Mouse (Mus musculus) frontal cortex, adult 2 months (tissue): Measurements from ENCODE around the gene Mrtfb. TPM values are rescaled to one million over a fixed set of nuclear protein-coding genes. Genes with fewer than 3 reads are reported as not detected.

Experiments used
- DNase-seq, 2 experiments: peaks; one replicate each; pipeline ENCODE4 v3.0.0; 2022; ENCODE audit warnings: low spot score in 1 of 2; ENCODE audit errors: extremely low spot score in 1 of 2
- polyA plus RNA-seq: library from polyadenylated mRNA; depleted of rRNA; stranded (reverse); fragments of >200 nt; gene quantifications from 2 replicates; pipeline ENCODE4 v1.2.3, GENCODE M21; 2012; rRNA removed

Gene Mrtfb
- polyA plus RNA-seq = 61.6 and 67.3 TPM in 2 replicates

DNA sequence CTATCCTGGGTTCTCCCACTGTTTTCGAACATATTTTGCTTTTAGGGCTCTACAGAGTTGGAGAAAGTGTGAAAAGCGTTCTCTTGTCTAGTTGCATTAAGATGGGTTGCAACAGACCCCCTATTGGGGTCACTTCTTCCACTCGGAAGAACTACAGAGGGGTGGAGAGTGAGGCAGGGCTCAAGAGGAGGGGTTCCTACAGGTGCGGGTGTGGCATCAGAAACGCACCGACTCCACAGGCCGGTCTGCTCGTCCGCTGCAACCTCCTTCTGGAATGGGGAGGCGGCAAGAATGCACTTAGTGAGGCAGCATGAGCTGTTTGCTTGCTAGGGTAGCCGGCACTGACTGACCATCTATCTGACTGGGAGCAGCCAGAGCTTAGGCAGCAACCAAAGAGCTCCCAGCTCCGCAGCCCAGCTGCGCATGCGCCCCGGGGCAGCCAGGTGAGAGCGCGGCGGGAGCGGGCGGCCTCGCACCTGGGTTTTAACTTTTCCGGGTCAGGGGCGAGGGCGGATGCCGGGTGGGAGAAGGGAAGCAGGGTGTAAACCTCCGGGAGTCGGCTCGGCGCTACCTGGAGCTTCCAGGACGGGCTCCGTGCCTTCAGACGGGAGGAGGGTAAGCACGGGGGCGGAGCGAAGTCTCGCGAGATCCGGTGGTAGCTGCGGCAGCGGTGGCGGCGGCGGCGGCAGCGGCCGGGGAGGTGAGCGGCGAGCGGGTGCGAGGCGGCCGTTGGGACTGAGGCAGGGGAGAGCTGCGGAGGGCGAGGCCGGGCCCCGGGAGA, at the start of gene Mrtfb:
TSS of gene Mrtfb (plus strand) at position 627 of the 781 bp plus-strand sequence.
- peak; percentile 45 to 89 for DNase-seq

DNA sequence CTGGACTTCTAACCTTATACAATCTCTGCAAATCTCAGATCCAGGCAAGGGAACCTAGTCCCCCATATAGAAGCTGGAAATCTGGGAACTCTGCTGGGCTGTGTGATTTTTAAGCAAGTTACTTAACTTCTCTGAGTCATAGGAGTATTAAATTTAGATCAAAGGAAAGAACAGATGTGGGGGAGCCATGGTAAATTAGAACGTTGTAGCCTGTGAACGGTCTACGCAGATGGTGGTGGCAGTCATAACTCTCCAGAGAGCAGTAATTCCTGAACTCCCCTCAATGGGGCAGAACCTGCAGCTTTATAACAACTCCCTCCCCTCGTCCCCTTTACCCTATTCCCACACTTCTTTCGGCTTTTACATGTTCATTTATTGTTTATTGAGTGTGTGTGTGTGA, 48.6 kb upstream of the Mrtfb start:
- DNase-seq = peak; percentile 72 to 80

DNA sequence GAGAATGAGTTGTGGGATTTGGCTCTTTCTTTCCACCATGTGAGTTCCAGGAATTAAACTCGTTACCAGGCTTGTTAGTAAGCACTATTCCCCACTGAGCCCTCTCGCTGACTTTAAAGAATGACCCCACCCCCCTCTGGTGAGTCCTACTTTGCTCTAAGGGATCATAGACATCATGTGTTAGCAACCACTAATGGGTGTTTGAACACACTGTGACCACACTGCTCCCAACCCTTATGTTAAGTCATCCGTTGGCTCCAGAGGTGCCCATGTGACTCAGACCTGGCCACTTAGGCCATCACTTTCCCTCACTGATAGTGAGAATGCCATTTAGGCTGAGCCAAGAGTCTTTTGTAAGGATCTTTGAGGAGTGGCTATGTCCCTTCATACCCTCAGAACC, 48.2 kb upstream of the Mrtfb start:
- DNase-seq = no peak

DNA sequence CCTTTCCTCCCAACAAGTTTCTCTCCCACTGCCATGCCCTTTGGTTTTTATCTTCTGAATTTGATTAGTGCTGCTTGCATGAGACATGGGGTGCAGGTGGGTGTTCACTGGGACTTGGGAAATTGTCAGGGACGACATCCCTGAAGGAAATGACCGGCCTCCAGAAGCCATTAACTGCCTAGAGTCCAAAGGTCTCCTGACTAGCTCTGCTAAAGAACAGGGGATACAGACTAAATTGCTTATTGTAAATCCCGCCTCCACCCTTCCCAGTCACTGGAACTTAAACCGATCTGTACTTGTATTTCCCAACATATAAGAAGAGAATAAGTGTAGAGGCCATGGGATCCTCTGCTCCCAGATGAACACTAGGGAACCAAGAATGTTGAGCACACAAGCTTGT, 43.5 kb upstream of the Mrtfb start:
- DNase-seq = no peak

DNA sequence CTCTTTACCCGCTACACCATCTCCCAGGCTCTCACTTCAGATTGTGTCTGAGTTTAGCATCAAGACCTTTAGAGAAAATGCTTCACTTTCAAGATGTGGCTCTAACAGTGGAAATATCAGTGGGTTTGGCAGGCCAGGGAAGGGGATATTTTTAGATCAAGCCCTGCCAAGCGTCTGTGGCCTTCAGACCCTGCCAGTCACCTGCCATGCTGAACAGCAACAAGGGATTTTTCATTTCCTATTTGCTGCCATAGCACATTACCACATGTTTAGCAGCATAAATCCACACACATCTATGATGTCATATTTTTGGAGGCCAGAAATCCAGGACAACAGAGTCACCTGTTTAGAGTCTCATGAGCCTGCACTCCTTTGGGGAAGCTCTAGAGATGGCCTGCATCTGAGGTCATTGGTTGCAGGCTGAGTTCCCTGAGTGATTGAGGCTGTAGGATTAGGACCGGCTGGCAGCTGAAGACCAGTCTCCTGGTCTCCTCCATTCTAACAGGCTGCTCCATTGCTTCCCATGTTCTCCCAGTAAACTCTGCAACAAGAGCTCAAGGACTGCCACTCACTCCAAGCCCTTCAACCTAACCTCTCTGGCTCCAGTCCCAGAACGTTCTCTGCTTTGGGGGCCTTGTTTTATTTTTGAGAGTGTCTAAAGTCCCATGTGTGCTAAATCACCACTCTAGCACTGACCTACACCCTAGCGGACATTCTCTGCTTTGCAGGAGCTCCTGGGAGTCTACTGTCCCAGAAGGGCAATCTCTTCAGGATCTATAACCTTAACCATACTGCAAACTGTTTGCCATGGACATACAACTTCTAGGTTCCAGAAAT, 39.9 kb upstream of the Mrtfb start:
- no peak for DNase-seq

DNA sequence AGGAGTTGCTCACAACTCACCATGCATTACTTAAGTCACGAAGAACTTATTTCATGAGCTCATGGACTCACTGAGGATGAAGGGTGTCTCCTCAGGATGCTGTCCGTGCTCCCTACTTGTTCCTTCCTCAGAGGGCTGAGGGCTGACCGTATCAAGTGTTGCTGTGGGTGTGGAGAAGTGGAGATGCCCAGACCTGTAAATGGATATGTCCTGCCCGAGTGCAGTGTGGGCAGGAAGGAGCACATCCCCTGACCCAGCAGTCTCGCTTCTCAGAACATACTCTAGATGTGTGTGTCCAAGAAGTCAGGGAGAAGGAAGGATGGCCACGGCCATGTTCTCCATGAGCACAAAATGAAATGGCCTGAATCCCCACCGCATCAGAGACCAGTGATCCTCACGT, 38.3 kb upstream of the Mrtfb start:
- DNase-seq = no peak

DNA sequence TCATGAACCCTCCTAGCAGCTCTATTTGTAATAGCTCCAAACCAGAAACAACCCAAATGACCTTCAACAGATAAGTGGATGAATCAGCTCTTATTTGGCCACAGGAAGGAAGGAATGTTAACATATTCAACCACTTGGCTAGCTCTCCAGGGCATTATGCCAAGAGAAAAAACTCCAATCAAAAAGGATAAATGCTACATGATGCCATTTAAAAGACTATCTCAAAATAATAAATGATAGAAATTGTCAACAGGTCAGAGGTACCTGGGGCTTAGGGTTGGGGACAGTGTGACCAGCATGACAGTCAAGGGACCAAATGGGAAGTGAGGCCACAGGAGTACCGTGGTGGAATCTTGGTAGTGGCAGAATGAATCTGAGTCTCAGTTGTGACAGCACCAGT, 34.8 kb upstream of the Mrtfb start:
- no peak for DNase-seq

DNA sequence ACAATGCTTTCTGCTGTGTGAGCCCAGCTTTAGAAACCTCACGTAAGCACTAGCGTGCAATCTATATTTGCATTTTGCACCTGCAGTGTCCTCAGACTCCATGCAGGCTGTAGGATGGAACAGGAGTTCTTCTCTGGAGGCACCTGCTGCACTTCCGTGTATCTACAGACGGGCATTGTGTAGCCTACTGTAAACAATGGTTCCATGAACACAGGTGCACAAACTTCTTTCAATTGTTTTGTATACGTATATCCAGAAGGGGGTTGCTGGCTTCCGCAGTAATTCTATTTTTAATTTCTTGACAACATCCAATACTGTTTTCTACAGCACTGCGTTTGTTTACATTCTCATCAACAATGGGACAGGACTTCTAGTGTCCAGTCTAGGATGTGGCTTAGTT, 24.2 kb upstream of the Mrtfb start:
- DNase-seq = no peak

DNA sequence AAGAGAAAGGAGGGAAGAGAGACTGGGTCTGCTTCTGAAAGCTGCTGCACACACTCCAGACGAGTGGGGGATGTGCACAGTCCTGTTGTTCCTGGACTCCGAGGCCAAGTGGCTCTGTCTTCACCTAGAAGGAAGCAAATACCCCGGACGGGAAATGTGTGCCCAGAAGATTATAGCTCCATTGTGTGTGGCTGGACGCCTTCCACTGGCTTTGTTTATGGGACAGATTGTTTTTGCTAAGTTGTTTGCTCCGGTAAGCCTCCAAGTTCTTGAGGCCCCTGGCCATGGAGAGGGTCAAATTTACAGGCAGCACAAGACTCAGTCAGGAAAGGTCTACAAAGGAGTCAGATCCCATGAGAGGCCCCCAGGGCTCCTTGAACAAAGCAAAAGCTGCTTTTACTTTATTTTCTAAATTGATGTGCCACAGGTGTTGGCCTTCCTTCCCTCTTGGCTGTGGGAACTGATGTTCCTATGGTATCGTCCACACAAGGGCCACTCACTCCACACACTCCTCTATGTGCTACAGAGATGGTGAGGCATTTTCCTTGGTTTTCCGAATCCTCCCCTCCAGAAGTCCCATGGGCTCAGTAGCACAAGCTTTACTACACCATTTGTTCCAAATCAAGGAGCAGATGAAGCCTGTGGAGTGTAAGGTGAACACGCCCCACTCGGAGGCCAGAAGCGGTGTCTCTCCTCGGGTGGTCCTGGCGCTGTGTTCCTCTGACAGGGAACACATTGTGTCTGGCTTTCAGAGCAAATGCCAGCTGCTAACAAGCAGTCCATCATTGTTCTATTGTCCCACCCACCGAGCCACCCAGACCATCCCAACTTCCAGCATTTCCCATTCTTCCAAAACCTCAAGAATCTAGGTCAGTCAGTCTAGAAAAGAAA, 23.1 kb upstream of the Mrtfb start:
- no peak for DNase-seq

DNA sequence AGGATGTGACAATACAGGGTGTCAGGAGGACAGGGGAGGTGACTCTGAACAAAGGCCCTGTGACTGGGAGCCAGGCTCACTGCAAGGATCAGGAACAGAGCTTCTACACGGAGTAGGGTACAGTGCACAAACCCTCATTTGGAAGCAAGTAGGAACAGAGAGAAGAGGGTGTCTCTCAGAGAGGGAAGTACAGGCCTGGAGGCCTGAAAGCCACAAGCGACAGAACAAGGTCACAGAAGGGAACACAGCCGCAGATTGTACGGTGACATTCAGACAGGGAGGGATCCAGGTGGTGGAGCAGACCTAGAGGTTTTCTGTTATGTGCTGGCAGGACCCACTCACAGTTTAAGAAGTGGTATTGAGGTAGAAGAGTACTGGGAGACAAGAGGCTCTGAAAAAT, 17.2 kb upstream of the Mrtfb start:
- no peak for DNase-seq

DNA sequence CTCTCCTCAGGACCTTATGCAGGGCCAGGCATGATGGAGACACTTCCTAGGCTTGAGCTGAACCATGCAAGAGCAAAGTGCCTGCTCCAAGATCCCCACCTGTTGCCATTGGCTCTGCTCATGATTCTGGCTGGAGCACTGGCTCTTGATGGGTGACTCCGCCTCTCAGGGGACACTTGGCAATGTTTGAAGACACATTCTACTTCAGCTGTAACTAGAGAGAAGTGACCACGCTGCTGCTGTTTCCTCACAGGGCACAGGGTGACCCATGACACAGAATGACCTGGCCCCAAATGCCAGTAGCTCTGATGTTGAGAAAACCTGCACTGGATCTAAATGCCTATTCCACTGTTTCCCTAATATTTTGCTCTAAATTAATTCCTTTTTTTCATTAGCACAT, 16.7 kb upstream of the Mrtfb start:
- no peak for DNase-seq

DNA sequence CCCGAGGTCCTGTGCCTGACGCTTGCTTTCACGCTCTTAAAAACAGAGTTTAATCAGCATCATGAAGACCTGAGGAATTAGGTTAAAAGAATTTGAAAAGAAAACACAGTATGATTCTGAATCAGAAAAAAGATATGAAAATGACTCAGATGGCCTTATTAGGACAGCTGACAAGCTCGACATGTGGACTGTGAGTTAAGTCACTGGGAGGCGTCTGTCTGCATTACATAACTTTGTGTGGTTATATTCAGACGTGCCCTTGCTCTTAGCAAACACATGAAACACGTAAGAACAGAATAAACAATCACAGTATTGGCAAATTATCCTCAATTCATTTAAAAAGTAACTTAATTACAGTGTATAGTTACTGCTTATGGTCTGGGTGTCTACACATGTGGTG, 16.0 kb upstream of the Mrtfb start:
- no peak for DNase-seq

DNA sequence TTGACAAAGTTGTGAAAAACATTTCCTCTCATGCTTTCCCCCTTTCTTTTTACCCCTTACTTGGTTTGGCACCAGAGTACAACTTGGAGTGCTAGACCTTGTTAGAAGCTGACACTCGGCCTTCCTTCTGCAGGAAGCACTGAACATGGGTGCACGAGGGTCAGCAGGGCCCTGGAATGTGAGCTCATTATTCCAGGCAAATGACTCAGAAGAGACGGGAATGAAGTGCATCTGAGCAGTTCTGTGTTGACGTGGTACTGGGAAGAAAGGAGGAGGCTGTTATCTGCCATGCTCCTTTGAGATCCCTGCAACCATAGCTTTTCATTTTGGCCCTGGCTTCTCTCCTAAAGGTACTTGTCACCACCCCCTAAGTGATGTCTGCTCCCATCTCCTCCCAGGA, 10.6 kb upstream of the Mrtfb start:
- no peak for DNase-seq

DNA sequence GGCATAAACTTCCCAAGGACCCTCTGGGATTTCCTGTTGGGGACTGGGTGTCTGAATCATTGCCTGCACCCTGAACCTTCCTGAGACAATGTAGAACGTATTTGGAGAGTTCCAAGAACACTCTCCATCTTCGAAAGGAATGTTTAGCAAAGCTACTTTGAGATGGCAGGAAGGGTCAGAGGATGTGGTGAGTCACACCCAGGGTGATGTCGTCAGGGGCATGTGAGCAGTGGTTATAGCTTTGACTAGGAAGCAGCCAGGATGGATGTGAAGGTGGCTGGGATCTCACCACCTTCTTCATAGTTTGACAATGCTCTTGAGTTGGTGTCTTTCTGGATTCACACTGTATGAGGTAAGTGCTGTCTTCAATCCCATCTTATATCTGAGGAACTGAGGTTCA, 9.4 kb upstream of the Mrtfb start:
- DNase-seq = no peak

DNA sequence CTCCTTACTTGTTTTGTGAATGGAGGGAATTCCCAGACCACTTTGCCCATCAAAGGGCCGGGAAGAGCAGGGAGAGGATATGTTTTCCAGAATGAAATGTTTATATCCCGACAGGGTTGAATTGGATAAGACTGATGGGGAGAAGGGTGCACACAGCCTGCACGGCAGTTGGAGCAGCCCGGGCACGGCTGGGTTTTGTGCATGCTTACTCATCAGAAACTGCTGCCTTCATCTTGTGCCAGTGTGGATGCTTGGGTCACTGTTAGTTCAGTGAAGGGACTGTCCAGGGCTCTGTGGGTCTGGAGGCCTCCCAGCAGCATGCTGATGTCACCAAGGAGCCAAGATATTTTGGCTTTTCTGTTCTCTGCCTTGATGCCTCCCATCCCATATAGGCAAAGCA, 6.2 kb upstream of the Mrtfb start:
- no peak for DNase-seq

DNA sequence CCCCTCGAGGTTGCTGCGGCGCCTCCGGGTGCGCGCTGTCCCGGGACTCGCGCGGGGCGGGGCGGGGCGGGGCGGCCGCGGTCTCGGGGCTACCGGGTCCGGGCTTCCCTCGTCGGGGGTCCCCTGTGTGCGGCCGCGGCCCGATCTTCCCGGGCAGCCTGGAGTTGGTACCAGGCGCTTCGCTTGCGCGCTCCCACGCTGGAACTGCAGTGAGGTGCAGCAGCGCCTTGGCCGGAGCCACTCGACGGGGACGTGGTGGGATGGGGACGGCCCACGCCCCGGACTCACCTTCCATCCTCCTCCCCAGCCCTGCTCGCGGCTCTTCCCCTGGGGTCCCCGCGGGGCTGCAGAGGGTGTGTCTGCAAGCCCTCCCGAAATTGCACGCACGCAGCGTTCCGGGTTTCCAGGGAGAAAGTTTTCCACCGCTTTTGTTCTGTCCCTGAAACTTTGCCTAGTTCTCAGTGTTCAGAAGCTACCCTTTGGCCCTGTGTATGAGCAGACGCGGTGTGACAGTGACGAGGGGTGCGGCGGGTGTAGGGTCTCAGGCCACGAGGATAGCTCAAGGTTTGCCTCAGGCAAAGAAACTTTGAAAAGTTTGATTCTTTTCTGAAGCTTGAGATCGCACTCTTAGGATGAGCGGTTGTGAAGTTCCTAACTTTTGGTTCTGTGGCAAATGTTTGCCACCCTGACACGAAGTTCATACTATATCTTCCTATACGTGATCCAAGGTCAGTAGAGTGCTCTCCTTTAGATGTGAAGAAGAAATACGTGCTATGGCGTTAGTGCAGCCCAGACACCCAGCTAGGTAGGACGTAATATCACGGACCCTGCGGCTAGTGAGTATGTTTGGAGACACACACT, 616 bp downstream of the Mrtfb start:
- no peak for DNase-seq

DNA sequence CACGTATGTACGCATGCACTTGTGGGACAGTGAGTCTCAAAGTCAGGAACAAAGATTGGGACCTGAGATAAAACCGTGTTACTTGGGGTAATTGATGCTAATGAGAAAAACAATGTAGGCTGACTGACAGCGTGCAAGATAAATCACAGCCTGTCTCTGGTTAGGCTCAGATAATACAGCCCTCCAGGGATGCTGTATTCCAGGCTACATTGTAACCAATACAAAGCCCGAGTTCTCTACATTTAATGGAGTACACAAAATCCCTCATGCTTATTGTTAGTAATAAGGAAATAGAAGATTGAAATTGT, 1.2 kb downstream of the Mrtfb start:
- no peak for DNase-seq

DNA sequence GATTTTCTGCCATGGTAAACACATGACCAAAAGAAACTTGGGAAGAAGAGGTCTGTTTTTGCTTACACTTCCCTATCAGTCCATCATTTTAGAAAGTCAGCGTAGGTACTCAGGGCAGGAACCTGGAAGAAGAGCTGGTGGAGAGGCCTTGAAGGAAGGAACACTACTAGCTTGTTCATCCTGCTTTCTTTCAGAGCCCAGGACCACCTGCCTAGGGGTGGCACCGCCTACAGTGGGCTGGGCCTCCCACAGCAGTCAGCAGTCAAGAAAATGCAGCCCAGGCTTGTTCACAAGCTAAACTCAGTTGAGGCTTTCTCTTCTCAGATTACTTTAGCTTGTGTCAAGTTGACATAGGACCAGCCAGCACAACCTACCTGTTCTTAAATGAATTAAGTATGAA, 2.7 kb downstream of the Mrtfb start:
- DNase-seq = no peak

DNA sequence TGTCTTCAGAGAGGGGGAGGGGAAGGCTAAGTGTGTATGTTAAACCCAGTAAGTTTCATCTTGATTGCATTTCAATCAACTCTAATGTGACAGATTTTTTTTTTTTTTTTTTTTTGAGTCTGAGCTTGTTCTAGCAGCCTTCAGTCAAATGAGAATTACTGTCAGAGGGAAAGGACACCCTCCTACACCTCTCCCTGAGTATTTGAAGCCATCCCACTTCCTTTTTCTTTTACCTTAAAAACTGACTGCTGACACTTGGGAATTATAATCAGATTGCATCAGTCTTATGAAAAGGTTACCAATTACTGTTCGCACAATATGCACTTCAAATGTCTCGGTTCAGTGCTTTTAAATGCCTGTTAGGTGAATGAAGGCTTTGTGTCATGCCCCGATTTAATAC, 10.0 kb downstream of the Mrtfb start:
- no peak for DNase-seq

DNA sequence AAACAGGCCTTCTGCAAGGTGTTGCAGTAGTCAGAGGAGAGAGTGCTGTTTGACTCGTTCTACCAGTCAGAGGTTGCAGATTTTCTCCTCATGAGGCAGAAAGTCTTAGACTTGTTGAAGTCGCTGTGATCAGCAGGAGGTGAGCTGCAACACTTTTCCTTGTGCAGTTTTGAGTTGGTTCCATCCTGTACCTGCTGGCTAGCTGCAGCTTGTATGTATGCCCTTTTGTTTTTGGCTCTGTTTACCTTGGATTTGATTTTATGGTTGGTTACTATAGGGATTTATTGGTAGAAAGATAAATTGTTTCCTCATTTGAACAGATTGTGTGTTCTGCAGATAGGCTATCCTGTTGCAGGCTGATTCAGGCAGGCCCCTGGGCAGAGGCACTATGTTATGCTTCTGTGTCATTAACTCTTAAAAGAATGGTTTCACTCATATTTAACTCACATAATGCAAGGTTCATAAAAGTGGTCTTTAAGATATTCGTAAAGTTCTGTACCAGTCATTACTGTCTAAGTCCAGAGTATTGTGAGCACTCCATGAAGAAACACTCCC, 11.1 kb downstream of the Mrtfb start:
- DNase-seq = no peak
